Mouse (Mus musculus) MEL (cell line): ENCODE measurements around the gene Unc45b. TPM values are rescaled to one million over a fixed set of nuclear protein-coding genes. Genes with fewer than 3 reads are reported as not detected.

ENCODE experiments used
- DNase-seq: peaks from one replicate; pipeline ENCODE4 v3.0.0; 2011; ENCODE audit warnings: low read depth, low spot score
- H3K27ac ChIP-seq: 2 replicates; pipeline ENCODE4 v1.5.1; 2012; ENCODE audit warnings: low read depth, mild to moderate bottlenecking, control low read depth, low read length, moderate library complexity; ENCODE audit not compliant: control insufficient read depth
- H3K27me3 ChIP-seq, 2 experiments: fragments of 150-350 bp in 1 of 2; sonication (generic) in 1 of 2; 2 replicates each; pipeline ENCODE4 v1.6.1; 2012; ENCODE audit warnings: low read length in 2 of 2, mild to moderate bottlenecking in 2 of 2, improper control_type of control experiment in 1 of 2, moderate library complexity in 1 of 2; ENCODE audit not compliant: insufficient read depth in 2 of 2, control insufficient read depth in 1 of 2
- H3K36me3 ChIP-seq, 2 experiments: 2 replicates each; pipeline ENCODE4 v1.6.1; 2012 to 2014; ENCODE audit warnings: low read length in 2 of 2, improper control_type of control experiment in 1 of 2, inconsistent platforms in 1 of 2, mild to moderate bottlenecking in 1 of 2; ENCODE audit not compliant: insufficient read depth in 2 of 2, control insufficient read depth in 1 of 2
- H3K4me1 ChIP-seq, 2 experiments: fragments of 150-350 bp in 1 of 2; sonication (generic) in 1 of 2; 2 replicates each; pipeline ENCODE4 v1.6.1; 2012; ENCODE audit warnings: low read length in 2 of 2, improper control_type of control experiment in 1 of 2, mild to moderate bottlenecking in 1 of 2; ENCODE audit not compliant: insufficient read depth in 2 of 2, control insufficient read depth in 1 of 2
- H3K4me3 ChIP-seq, 2 experiments: fragments of 150-350 bp in 1 of 2; sonication (generic) in 1 of 2; 2 replicates each; pipeline ENCODE4 v1.5.1; 2012; ENCODE audit warnings: low read depth in 2 of 2, low read length in 2 of 2, mild to moderate bottlenecking in 2 of 2, moderate library complexity in 2 of 2, control low read depth in 1 of 2, improper control_type of control experiment in 1 of 2; ENCODE audit not compliant: control insufficient read depth in 1 of 2, insufficient read depth in 1 of 2
- H3K79me2 ChIP-seq: 2 replicates; pipeline ENCODE4 v1.6.1; 2012; ENCODE audit warnings: mild to moderate bottlenecking, low read length, moderate library complexity; ENCODE audit not compliant: control insufficient read depth, poor library complexity, insufficient read depth
- H3K9ac ChIP-seq: 2 replicates; pipeline ENCODE4 v1.6.1; 2012; ENCODE audit warnings: low read depth, mild to moderate bottlenecking, control low read depth, low read length, moderate library complexity; ENCODE audit not compliant: control insufficient read depth, poor library complexity, severe bottlenecking
- H3K9me3 ChIP-seq: fragments of 150-350 bp; sonication (generic); replicated peaks from 2 replicates; pipeline ENCODE4 v1.6.1; 2012; ENCODE audit warnings: mild to moderate bottlenecking, low read length, improper control_type of control experiment, moderate library complexity; ENCODE audit not compliant: insufficient read depth
- BHLHE40 ChIP-seq: IDR thresholded peaks from 2 replicates; pipeline ENCODE4 v1.6.1; 2012; ENCODE audit warnings: low read depth, mild to moderate bottlenecking, inconsistent platforms, low read length, improper control_type of control experiment, borderline replicate concordance
- CHD2 ChIP-seq: IDR thresholded peaks from 2 replicates; pipeline ENCODE4 v1.6.1; 2011; ENCODE audit warnings: low read length, improper control_type of control experiment
- CTCF ChIP-seq, 3 experiments: IDR thresholded peaks in 2 of 3; conservative IDR thresholded peaks in 1 of 3; 2 replicates each; pipeline ENCODE4 v1.5.1; 2011 to 2012; ENCODE audit warnings: low read length in 3 of 3, low read depth in 2 of 3, mild to moderate bottlenecking in 2 of 3, improper control_type of control experiment in 1 of 3, inconsistent platforms in 1 of 3, mixed read lengths in 1 of 3, moderate library complexity in 1 of 3; ENCODE audit not compliant: control insufficient read depth in 1 of 3, insufficient read depth in 1 of 3, poor library complexity in 1 of 3, severe bottlenecking in 1 of 3
- ELF1 ChIP-seq: IDR thresholded peaks from 2 replicates; pipeline ENCODE4 v1.6.1; 2014; ENCODE audit warnings: low read depth, mild to moderate bottlenecking, inconsistent platforms, low read length, improper control_type of control experiment, moderate library complexity
- GABPA ChIP-seq: IDR thresholded peaks from 2 replicates; pipeline ENCODE4 v1.6.1; 2012; ENCODE audit warnings: low read depth, mild to moderate bottlenecking, inconsistent platforms, low read length, improper control_type of control experiment, moderate library complexity
- GATA1 ChIP-seq: IDR thresholded peaks from 2 replicates; pipeline ENCODE4 v1.6.1; 2011; ENCODE audit warnings: low read depth, low read length, improper control_type of control experiment
- HCFC1 ChIP-seq: IDR thresholded peaks from 2 replicates; pipeline ENCODE4 v1.6.1; 2012; ENCODE audit warnings: low read depth, mild to moderate bottlenecking, inconsistent platforms, low read length, improper control_type of control experiment, moderate library complexity
- JUND ChIP-seq: IDR thresholded peaks from 2 replicates; pipeline ENCODE4 v1.6.1; 2011; ENCODE audit warnings: low read depth, mild to moderate bottlenecking, improper control_type of control experiment, low read length
- MAX ChIP-seq: IDR thresholded peaks from 2 replicates; pipeline ENCODE4 v1.6.1; 2011; ENCODE audit warnings: low read length, improper control_type of control experiment
- MEF2A ChIP-seq: IDR thresholded peaks from 2 replicates; pipeline ENCODE4 v1.6.1; 2014; ENCODE audit warnings: low read depth, mild to moderate bottlenecking, inconsistent platforms, low read length, improper control_type of control experiment; ENCODE audit not compliant: poor library complexity, insufficient replicate concordance, severe bottlenecking; ENCODE audit errors: extremely low read depth
- MXI1 ChIP-seq: IDR thresholded peaks from 2 replicates; pipeline ENCODE4 v1.6.1; 2011; ENCODE audit warnings: mild to moderate bottlenecking, low read depth, low read length, improper control_type of control experiment
- MYC ChIP-seq: IDR thresholded peaks from 2 replicates; pipeline ENCODE4 v1.6.1; 2011; ENCODE audit warnings: low read depth, mild to moderate bottlenecking, low read length, improper control_type of control experiment, moderate library complexity
- NELFE ChIP-seq: IDR thresholded peaks from 2 replicates; pipeline ENCODE4 v1.6.1; 2011; ENCODE audit warnings: low read depth, low read length, improper control_type of control experiment
- NRF1 ChIP-seq: IDR thresholded peaks from 2 replicates; pipeline ENCODE4 v1.6.1; 2014; ENCODE audit warnings: low read depth, mild to moderate bottlenecking, inconsistent platforms, low read length, improper control_type of control experiment, moderate library complexity; ENCODE audit not compliant: poor library complexity, insufficient read depth, severe bottlenecking
- RAD21 ChIP-seq: IDR thresholded peaks from 2 replicates; pipeline ENCODE4 v1.6.1; 2011; ENCODE audit warnings: mild to moderate bottlenecking, low read depth, low read length, improper control_type of control experiment
- RCOR1 ChIP-seq: IDR thresholded peaks from 2 replicates; pipeline ENCODE4 v1.6.1; 2012; ENCODE audit warnings: low read depth, mild to moderate bottlenecking, inconsistent platforms, low read length, improper control_type of control experiment
- SIN3A ChIP-seq: IDR thresholded peaks from 2 replicates; pipeline ENCODE4 v1.6.1; 2012; ENCODE audit warnings: low read length, improper control_type of control experiment, inconsistent platforms
- SMC3 ChIP-seq: IDR thresholded peaks from 2 replicates; pipeline ENCODE4 v1.6.1; 2011; ENCODE audit warnings: low read depth, low read length, improper control_type of control experiment
- TAL1 ChIP-seq: IDR thresholded peaks from 2 replicates; pipeline ENCODE4 v1.6.1; 2012; ENCODE audit warnings: mild to moderate bottlenecking, inconsistent platforms, low read length, moderate library complexity, mixed read lengths
- TBP ChIP-seq: IDR thresholded peaks from 2 replicates; pipeline ENCODE4 v1.8.0; 2011; ENCODE audit warnings: low read depth, low read length, improper control_type of control experiment
- TCF12 ChIP-seq: IDR thresholded peaks from 2 replicates; pipeline ENCODE4 v1.6.1; 2014; ENCODE audit warnings: low read depth, mild to moderate bottlenecking, inconsistent platforms, low read length, improper control_type of control experiment, moderate library complexity
- USF1 ChIP-seq: IDR thresholded peaks from 2 replicates; pipeline ENCODE4 v1.6.1; 2014; ENCODE audit warnings: low read depth, mild to moderate bottlenecking, inconsistent platforms, low read length, improper control_type of control experiment, moderate library complexity
- USF2 ChIP-seq, 2 experiments: IDR thresholded peaks; 2 replicates each; pipeline ENCODE4 v1.6.1; 2011 to 2012; ENCODE audit warnings: improper control_type of control experiment in 2 of 2, low read length in 2 of 2, borderline replicate concordance in 1 of 2, inconsistent platforms in 1 of 2, low read depth in 1 of 2, mild to moderate bottlenecking in 1 of 2; ENCODE audit not compliant: insufficient read depth in 1 of 2
- ZC3H11A ChIP-seq: IDR thresholded peaks from 2 replicates; pipeline ENCODE4 v1.6.1; 2012; ENCODE audit warnings: low read depth, mild to moderate bottlenecking, inconsistent platforms, low read length, improper control_type of control experiment
- ZNF384 ChIP-seq: IDR thresholded peaks from 2 replicates; pipeline ENCODE4 v1.6.1; 2012; ENCODE audit warnings: low read depth, mild to moderate bottlenecking, inconsistent platforms, low read length, improper control_type of control experiment
- polyA plus RNA-seq, 2 experiments: library from polyadenylated mRNA; stranded (reverse) in 1 of 2; unstranded in 1 of 2; fragments of >175 nt in 1 of 2; fragments of >200 nt in 1 of 2; gene quantifications; 2 replicates each; pipeline versions ENCODE4 v1.2.1 to v1.2.4; 2012; ENCODE audit warnings: low replicate concordance in 2 of 2, low read depth in 1 of 2; ENCODE audit not compliant: insufficient read length in 2 of 2, insufficient read depth in 1 of 2, missing spikeins in 1 of 2
- total RNA-seq: library from RNA; depleted of rRNA; stranded (reverse); fragments of 300-350 nt; gene quantifications from 2 replicates; pipeline ENCODE4 v1.2.3, GENCODE M21; 2012

Unc45b gene
- total and polyA plus RNA-seq, 3 experiments, result 0.08 to 0.29 TPM; not detected in 1

GRCm38 (mm10) chr11:82883180-82883579 is 27.2 kb upstream of the Unc45b start:
- Histone ChIP-seq H3K9ac (no peak overlapping the region), H3K9me3 (no peaks in the 10 kb centered on the region), H3K4me1 (peaks cover 0 to under 1% of the 10 kb centered on the region in 2 experiments; a peak in 1 of 4 replicates), H3K27me3 (no peaks in the 10 kb centered on the region), H3K4me3 (no peak overlapping the region), H3K36me3 (peaks cover 0 to 1% of the 10 kb centered on the region in 2 experiments; a peak in 1 of 4 replicates), H3K27ac (no peak overlapping the region), H3K79me2 (no peaks in the 10 kb centered on the region)
- DNase-seq, result no peak
- TF ChIP-seq MEF2A (no peak), CHD2 (no peak), USF2 (IDR thresholded peaks at IDR 0.05; ENCODE audit: borderline replicate concordance in 1 of 2, insufficient read depth in 1 of 2, low read depth in 1 of 2, low read length in 2 of 2) (no peak), TBP (no peak), ZNF384 (no peak), TCF12 (no peak), MXI1 (no peak), JUND (no peak), USF1 (no peak), NELFE (no peak), RCOR1 (no peak), ZC3H11A (no peak), TAL1 (no peak), MAX (no peak), GABPA (no peak)

- peaks cover 9% of the 10 kb centered on the region for H3K79me2 ChIP-seq
- TF ChIP-seq TAL1 (no peak), MXI1 (0 out of 2 replicates have a peak, but pooled peaks have one; percentile 27), TCF12 (no peak), HCFC1 (no peak), SMC3 (peak; percentile 86), SIN3A (peak; percentile 48), TBP (no peak), CHD2 (no peak), ZC3H11A (peak; percentile 83), ZNF384 (peak; percentile 83), RAD21 (peak; percentile 68), ELF1 (no peak), MYC (peak; percentile 94), BHLHE40 (no peak), CTCF (IDR thresholded peaks at IDR 0.05 in 2 of 3, conservative IDR thresholded peaks at IDR 0.05 in 1 of 3; ENCODE audit: control insufficient read depth in 1 of 3, insufficient read depth in 1 of 3, low read depth in 2 of 3, low read length in 3 of 3, poor library complexity in 1 of 3, severe bottlenecking in 1 of 3) (peak in 2 of 3 experiments; percentile 59 to 72; a peak in 5 of 6 replicates), GATA1 (no peak), MAX (peak; percentile 40; the same call in 1 of the 2 replicates), NRF1 (no peak)
- TF ChIP-seq, all 39 proteins: peak for 9
- Histone ChIP-seq H3K9me3 (no peaks in the 10 kb centered on the region), H3K4me3 (no peak overlapping the region), H3K9ac (no peak overlapping the region), H3K27ac (no peak overlapping the region), H3K4me1 (peaks cover 6 to 10% of the 10 kb centered on the region in 2 experiments; a peak in 3 of 4 replicates), H3K36me3 (peaks cover 1 to 8% of the 10 kb centered on the region in 2 experiments; a peak in 3 of 4 replicates), H3K27me3 (no peaks in the 10 kb centered on the region)
- DNase-seq, result peak; percentile 62
Measured at GRCm38 (mm10) chr11:82886559-82886958, 23.8 kb upstream of the Unc45b start.
